Mouse (Mus musculus) frontal cortex, adult (tissue): Measurements from ENCODE around the gene Ptprm.

ENCODE experiments used
- ATAC-seq: cut with Nextera tagmentation; 2 replicates; pipeline ENCODE4 v1.9.2; 2017; ENCODE audit warnings: mild to moderate bottlenecking, moderate library complexity, mixed read lengths; ENCODE audit not compliant: low TSS enrichment

The Ptprm gene

DNA sequence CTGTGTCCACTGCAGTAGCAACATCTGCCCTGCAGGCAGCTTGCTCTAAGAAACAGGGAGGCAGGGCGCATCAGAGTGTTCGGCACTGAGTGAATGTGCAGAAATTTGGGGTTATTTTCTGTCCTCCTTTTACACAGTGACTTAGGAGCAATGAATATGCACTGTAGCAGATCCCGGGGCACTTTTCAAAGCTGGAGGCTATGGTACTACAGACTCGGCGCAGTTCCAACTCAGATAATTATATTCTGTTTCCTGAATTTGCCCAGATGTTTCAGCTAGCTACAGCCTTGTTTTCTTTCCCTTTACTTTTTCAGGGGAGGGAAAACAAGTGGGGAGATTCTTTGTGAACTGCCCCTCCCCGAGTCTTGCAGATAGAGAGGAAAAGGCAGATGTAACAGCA is 281.1 kb downstream of the Ptprm start:
- ATAC-seq, result no peak

DNA sequence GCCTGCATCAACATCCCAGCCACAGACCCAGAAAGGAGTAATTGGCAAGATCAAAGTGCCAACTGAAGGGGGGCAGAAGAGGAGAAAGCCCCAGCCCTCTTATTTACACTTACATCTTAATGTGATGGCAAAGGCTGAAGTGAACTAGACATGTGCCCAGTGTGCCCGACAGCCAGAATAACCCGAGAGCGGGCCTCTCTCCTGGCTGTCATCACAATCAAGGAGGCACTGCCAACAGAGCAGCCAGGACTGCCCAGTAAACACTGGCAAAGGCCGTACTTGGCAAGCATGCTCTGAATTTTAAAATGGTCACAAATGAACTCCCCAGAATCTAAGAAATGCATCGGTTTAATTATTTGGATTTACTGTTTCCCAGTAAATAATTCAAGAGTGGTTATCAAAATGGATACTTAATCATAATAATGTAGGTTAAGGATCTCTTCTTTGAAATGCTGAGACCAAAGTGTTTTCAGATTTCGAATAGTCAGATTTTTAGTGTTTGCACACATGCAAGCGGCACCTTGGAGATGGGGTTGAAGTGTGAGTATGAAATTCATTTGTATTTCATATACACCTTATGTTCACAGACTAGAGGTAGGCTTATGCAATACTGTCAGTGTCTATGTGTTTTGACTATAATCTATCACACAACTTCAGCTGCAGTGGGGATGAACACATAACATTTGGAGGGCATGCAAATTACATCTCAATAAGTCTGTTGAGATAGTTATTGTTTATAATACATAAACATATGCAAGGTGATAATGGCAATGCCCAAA is 282.8 kb downstream of the Ptprm start:
- peak; percentile 55; the same call in 1 of the 2 replicates for ATAC-seq

DNA sequence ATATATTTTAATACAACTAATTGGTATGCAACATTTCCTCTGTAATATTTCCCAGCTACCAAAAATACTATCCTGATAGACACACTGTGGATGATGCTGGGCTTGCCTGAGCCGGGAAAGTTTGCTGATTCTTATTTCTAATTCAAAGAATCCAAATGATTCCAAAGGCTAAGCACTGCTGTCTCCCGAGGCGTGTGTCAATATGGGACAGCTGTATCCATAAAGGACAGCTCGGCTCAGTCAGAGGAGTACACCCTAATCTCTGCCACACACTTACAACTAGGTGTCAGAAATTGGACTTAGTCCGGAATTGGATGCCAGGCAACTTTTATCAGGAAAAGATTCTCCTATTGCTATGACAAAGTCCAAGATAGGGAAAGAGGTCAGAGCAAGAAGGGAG is 290.6 kb downstream of the Ptprm start:
- ATAC-seq, result no peak

DNA sequence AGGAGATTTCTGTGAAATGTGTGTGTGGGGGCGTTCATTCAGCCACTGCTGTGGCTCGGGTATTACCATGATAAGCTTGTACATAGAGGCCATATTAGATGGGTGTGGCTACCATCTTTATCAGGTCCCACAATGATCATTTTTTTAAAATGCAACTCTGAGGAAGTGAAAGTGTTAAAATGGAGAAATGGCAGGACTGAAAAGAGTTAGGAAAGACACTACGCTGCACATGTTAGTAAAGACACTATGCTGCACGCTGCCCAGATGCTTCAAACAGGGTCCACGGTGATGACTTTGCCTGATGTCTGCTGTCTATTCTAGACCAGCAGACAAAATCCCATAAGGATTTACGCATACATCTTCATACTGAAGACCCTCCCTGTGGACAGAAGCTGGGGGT is 298.6 kb downstream of the Ptprm start:
- no peak for ATAC-seq

DNA sequence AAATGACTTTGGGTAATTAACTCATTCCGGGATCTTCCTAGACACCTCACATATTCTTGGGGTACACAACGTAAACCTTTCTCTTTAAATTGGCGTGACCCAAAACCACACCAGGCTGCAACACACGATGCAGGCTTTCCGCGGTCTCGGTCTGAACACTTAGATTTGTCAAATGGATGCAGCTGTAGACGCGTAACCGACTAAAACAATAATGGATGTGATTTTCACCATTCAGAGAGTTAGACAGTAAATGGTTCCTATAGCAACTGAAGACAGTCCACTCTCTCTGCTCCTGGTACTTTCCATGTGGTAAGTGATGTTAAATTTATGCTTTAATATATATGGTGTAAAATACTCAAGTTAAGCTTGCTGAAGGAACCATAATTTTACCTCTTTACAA is 300.1 kb downstream of the Ptprm start:
- no peak for ATAC-seq

DNA sequence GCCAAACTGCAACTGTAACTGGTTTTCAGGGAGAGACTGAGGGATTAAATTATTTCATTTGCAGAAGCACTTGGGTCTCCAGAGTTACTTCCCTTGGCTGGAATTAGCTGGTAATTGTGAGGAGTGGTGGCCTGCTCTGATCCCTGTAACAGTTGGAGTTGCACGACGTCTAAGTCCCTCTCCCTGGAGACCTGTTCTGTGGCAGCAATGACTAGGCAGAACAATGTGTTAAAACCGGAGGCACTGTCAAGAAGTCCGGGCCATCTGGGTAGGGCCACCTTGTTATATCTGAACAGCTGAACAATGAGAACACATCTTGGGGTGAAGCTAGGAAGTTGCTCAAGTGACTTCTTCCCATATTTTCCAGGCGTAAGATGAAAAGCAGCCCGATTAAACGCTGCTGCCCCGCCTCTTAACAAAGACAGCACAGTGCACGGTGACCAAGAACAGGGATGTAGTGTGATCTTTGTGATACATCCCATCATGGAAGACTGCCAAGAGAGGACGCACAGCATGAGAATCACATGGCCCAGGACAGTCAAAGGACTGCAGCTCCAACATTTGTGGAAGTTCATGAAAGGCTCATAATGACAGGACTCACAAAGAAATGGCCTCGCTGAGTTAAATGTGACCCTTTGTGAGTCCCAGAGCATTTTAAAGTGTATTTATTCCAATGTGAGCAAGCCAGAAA is 301.5 kb downstream of the Ptprm start:
- ATAC-seq, result no peak

DNA sequence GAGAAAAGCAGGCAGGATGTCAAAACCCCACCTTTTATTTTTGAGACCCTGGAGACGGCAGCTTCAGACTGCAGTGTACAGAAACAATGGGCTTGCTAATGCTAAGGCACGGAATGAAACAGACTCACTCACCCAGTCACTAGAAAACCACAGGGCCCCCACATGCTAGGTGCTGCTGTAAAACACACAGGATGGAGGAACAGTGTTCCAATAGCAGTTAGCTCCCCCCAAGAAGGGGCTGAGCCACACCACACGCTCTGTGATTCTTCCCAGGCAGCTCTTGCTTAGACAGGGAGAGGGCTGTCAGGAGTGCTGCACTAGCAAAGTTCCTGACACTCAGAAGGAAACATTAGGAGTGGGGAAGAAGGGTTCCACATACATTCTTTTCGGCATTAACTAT is 306.6 kb downstream of the Ptprm start:
- no peak for ATAC-seq

DNA sequence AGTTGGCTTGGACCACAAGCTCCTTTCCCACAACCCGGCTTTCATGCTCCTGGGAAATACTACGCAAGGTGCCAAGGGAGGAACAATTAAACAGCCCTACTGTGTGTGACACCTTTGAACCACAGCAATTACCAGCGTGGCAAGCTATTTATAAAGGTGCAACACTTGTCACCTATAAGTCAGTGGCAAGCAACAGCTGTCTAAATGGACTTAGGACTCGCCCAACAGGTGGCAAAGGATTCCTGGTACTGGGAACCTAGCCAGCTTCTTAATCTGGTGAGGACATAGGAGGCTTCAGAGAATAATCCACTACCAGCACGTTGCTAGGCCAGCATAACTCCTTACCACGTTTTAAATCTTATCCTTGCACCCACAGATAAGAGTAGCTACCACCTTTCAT is 315.7 kb downstream of the Ptprm start:
- ATAC-seq, result no peak

DNA sequence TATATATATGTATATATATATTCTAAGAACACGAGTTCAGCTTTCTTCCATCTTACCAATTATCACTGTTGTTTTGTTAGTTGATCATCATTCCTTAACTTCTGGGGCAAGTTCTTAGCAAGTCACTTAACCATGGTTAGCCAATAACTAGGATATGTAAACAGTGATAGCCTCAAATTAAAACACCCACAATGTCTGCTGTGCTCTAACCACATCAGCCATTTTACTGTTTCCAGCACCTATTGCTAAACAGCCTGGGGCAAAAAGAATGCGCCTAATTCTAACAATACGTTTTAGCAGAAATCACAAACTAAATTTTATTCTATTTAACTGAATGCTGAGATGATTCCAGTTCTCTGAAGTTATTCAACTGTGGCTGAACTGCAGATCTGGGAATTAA is 320.7 kb downstream of the Ptprm start:
- no peak for ATAC-seq

DNA sequence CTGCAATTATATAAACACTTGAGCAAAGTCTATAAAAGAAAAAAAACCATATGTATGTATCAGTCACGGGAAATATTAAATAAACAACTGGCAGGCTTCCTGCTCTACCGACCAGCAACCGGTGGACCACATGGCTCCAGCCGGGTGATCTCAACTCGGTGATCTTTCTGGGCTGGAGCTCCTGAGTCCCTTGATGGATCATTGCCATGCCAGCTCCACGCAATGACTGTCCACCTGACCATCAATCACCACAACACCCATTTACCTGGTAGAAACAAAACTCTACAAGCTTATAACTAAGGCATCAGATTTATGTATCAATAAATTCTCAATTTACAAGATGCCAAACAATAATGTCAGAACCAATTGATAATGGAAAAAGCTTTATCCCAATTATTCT is 322.2 kb downstream of the Ptprm start:
- ATAC-seq, result no peak

DNA sequence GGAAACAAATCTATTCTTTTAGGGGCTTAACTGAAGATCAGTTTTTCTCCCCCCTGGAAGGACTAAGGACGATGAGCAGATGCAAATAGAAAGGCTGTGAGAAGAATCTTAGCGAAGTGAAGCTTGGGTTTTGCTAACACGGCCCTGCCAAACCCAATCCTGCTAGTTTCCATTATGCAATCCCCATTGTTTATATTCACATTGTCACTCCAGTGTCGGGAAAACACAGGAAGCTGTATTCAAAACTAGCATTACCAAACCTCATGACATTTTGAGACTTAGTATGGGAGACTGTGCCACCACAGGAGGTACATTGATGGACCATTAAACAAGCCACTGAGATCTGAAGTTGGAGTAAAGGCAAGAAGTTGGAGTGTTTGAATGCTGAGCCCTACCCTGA is 322.9 kb downstream of the Ptprm start:
- ATAC-seq, result no peak

DNA sequence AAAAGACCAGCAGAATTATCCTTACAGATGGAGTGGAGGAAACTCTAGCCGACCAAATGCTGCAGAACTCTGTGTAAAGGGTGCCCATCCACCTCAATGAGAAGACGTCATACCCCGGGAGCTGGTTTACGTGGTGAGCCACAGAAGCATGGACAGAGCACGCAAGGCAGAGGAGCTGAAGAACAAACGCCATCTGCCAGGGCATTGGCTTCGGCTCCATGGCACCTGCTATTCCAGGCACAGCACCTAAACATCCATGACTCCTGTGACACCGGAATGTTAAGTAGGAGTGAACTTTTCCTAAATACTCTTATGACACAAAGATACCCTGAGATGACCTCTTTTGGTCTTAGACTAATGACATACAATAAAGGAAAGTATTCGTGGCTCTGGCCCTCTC is 327.0 kb downstream of the Ptprm start:
- no peak for ATAC-seq

DNA sequence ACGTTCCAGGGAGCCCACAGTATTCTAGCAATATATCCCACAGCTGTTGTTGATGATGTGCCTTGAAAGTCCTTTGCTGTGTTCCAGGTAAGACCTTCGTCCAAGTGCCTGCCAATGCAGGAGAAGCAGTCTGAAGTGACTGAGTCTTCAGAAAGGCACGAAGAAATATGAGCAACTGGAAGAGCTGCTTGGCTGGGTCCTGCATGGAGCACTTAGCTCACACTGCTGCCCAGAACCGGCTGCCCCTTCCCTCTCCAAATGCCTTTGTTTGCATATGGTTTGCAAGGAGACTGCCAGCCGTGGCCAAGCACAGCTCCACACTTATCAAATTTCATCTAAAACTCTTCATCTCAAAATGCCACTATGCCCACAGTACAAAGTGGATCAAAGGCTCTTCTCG is 337.8 kb downstream of the Ptprm start:
- ATAC-seq, result no peak

DNA sequence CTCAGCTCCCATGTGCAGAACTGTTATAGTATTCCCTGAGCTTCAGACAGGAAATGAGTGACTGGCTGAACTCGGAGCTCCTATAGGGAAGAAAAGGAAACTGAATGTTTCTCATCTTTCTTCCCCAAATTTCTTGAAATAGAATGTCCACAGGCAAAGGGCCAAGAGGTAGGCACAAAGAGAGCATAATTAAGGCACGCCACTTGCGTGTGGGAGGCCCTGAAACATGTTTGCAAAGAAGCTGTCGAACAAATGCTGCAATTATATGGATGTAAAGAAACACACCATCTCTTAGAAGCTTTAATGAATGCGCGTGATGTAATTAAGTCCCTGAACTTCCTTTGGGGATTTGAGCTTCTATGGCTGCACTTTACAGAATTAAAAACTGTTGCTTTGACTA is 341.0 kb downstream of the Ptprm start:
- ATAC-seq, result peak; percentile 54

DNA sequence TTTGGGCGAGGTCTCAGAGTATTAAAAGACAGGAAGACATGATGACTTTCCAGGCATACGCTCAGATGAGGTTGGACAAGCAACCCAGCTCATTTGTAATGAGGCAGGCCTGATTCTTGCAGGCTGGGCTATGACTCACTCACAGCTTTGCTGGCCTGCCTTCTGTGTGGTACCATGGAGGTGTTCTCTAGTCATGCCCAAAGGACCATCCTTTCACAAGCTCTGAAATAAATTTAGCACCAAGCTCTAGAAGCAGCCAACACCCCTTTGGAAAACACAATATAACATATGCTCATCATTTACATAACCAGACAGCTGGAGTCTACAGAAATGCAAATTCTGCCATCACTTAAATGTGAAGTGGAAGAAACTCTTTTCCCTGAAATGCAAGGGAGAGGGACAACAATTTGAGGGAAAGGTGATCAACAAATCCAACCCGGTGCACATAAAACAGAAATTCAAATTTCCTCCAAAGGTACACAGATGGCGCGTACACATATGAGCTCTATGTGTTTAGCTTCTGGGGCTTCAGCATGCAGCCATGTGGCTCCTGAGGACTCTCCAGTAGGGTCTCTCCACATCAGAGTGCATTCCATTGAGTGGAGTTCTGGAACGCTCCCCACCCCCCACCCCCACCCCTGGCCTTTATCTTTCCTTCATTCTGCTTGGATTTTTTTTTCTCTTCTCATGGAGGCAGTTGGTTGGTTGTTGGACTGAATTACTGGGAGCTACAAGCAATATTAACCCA is 342.2 kb downstream of the Ptprm start:
- ATAC-seq, result peak; percentile 92

DNA sequence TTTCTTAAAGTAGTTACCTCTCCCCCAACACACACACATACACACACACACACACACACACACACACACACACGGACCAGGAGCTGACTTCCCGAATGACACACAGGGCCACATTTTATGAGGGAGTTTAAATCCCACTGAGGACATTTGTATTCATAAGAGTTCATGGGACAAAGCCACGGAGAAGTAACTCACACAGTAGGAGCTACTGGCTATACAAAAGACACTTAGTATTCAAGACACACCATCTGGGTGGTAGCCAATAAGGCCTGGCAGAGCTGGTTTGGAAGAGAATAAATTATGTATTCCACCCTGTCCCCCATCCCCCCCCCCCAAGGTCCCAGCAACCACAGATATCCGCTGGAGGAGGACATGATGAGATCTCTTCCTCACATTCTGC is 344.1 kb downstream of the Ptprm start:
- ATAC-seq, result no peak

DNA sequence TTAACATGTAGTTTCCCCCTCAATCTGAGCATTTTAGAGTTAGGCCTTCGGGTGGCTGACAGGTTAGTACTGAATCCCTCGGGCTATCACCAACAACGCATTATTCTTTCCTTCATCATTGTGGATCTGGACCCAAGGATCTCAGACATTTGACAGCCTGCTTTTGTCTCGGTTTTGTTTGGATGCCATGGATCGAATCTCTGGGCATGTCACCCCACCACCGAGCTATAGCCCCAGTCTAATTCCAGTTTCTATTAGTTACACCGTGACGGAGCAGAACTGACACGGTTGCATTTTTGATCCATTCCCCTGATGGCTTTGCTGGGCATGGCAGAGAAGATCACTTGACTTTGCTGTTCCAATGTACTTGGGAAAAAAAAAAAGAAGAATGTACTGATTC is 346.1 kb downstream of the Ptprm start:
- ATAC-seq, result no peak

DNA sequence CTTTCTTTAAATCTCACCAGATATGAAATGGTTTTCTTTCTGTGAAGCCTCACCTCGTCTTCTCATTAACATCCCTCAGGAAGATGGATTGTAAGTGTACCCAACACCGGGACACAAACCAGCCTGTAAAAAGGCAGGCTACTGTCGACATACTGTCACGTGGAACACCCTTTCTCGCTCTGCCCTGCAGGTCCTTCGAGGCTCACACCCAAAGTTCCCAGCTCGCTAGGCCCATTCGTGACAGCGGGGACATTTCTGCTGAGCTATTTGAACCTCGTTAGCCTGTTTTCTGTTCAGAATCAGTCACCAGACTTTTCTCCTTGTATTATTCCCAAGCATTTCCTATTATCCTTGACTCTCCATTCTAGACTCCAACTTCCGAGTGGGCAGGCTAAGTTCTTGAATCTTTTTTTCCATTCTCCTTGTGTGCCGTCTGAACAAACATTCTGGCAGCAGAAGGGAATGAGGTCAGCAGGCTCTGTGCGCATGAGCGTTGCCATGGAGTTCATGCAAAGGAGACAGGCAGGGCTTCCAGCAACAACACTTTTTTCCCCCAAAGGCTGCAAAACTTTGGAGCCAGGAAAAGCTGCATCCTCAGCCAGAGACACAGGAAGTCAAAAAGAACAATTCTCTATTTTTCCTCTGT is 347.4 kb downstream of the Ptprm start:
- ATAC-seq, result peak; percentile 89

DNA sequence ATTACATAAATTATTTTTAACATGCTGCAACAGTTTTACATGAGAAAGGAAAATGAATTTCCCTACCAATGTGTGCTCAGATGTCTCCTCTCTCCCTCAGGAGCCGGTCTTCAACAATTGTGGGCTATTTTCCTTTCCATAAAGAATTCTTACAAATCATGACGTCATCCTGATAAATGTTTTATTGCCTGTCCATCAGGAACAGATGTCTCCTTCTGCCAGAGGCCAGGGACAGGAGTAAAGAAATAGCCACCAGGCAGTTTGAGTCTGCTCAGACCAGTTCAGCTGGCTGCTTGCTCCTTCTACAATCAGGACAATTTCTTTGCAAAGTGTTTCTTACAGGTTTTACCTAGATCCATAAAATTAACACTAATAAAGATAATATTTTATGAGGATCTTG is 357.4 kb downstream of the Ptprm start:
- no peak for ATAC-seq

DNA sequence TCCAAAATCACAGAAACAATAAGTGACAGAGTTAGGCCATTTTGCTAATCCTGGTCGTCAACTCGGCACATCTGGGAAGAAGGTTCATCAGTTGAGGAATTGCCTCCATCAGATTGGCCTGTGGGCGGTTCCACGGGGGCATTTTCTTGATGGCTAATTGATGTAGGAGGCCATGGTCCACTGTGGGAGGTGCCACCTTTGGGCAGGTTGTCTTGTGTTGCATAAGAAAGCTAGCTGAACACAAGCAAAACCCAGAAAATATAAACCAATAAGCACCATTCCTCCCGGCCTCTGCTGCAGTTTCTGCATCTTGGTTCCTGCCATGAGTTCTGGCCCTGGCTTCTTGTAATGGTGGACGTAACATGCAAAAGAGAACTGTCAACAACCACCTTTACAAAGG is 358.2 kb downstream of the Ptprm start:
- no peak for ATAC-seq

DNA sequence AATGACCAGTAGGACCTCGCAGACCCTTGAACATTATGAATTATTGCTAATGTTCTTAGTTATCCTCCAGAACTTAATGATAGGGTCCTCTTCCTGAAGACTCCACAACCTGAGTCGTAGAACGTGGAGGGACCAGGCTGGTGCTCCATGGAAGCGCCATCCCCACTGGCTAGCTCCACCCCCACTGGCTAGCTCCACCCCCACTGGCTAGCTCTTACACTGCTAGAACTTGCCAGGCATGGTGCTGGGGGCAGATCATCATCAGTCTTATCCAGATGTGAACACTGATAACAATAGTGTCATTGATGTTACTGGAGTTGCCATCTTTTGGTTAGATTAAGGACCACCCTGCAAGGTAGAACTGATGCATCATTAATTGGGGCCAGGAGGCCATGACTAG is 362.4 kb downstream of the Ptprm start:
- no peak for ATAC-seq

DNA sequence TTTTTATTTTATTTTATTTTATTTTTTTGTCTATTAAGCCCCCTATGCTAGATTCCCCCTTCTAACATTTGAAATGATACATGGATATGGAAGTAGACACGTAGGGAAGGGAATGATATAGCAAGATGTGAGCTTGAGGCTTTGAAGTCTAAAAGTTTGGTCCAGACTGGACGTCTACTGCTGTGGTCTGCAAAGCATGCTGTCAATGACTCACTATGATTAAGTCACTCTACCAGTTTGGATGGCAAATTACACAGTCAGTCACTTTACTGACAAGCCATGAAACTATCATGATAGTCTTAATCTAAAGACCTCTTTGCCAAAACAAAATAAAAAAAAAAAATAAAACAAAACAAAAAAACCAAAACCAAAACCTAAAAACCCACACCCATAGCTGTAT is 363.5 kb downstream of the Ptprm start:
- ATAC-seq, result no peak
